ENCODE assay signal across 10 mouse cellular contexts in genomic region chr4:141248614-141248978, GRCm38 (mm10). TPM values are rescaled to one million over a fixed set of nuclear protein-coding genes. Genes with fewer than 3 reads are reported as not detected.
DNase-seq lines count a peak whose midpoint lies in the region; ATAC-seq and TF ChIP-seq lines count a peak whose summit lies in the region.
"Had no signal": no experiment of that assay in that cellular context is flagged by ENCODE, and none has a peak within 500 bp of the region (broad histone marks: within the 10 kb centered on the region; RNA-seq: fewer than 3 reads in every experiment).

No protein-coding gene starts in this region.

- no peak for TF ChIP-seq CTCF in forebrain, postnatal 0 days (IDR thresholded peaks at IDR 0.05; ENCODE audit: low read depth)

- no peak for DNase-seq in heart, postnatal 36 days
- peak; percentile 57 for DNase-seq in ZHBTc4 (ENCODE audit: low read depth, low spot score)
- DNase-seq in forebrain, postnatal 0 days, result no peak
- DNase-seq in ovary, postnatal 14 days (ENCODE audit: low spot score), result no peak
- DNase-seq in ovary, postnatal 36 days (ENCODE audit: low spot score), result no peak
- DNase-seq: layer of hippocampus, postnatal 36 days had no signal

- no peaks in the 10 kb centered on the region for H3K36me3 ChIP-seq in heart, embryonic 16.5 days (ENCODE audit: control insufficient read depth, insufficient read depth)
- H3K36me3 ChIP-seq in forebrain, postnatal 0 days (ENCODE audit: insufficient read depth), result no peaks in the 10 kb centered on the region
- H3K36me3 ChIP-seq: G1E had no signal

- no peak overlapping the region for H3K27ac ChIP-seq in heart, embryonic 16.5 days (ENCODE audit: low read length)
- no peak overlapping the region for H3K27ac ChIP-seq in forebrain, postnatal 0 days (ENCODE audit: low read depth, low read length)

- WGBS in heart, embryonic 16.5 days, result 10% methylated on average over 11 of the region's 11 CpGs
- 10% methylated on average over 11 of the region's 11 CpGs for WGBS in forebrain, postnatal 0 days

- peak overlapping the region; percentile 80 for H3K4me2 ChIP-seq in heart, embryonic 16.5 days (ENCODE audit: low read depth, low read length)
- no peak overlapping the region for H3K4me2 ChIP-seq in forebrain, postnatal 0 days (ENCODE audit: low read depth)

- H3K4me1 ChIP-seq in heart, embryonic 16.5 days (ENCODE audit: control insufficient read depth, insufficient read depth, low read length), result peaks cover 31% of the 10 kb centered on the region
- peaks cover 6% of the 10 kb centered on the region for H3K4me1 ChIP-seq in forebrain, postnatal 0 days (ENCODE audit: insufficient read depth)

- ATAC-seq in heart, embryonic 16.5 days (replicated peaks; ENCODE audit: extremely low read depth, insufficient read depth, low FRiP score), result no peak
- ATAC-seq in forebrain, postnatal 0 days, result no peak
- ATAC-seq in megakaryocyte progenitor cell, adult 5-6 weeks (replicated peaks; ENCODE audit: poor library complexity), result peak; percentile 25
- no peak for ATAC-seq in frontal cortex, adult (ENCODE audit: low TSS enrichment)

- intact Hi-C loops in heart, postnatal 36 days (cut with DNase I), result no loop called here

- peak overlapping the region; percentile 57 for H3K4me3 ChIP-seq in heart, embryonic 16.5 days (ENCODE audit: low read length)
- H3K4me3 ChIP-seq in forebrain, postnatal 0 days (ENCODE audit: low read depth, low read length), result 0 out of 2 replicates have a peak overlapping the region, but pooled peaks have one; percentile 3

- no peak overlapping the region for H3K9ac ChIP-seq in heart, embryonic 16.5 days (ENCODE audit: low read length)
- H3K9ac ChIP-seq in forebrain, postnatal 0 days, result no peak overlapping the region

- H3K27me3 ChIP-seq in heart, embryonic 16.5 days (ENCODE audit: control insufficient read depth, insufficient read depth, low read length), result peaks cover 57% of the 10 kb centered on the region
- H3K27me3 ChIP-seq in forebrain, postnatal 0 days (ENCODE audit: insufficient read depth, low read length), result peaks cover 24% of the 10 kb centered on the region

- no peaks in the 10 kb centered on the region for H3K9me3 ChIP-seq in heart, embryonic 16.5 days (replicated peaks; ENCODE audit: control insufficient read depth, low read length)
- no peaks in the 10 kb centered on the region for H3K9me3 ChIP-seq in forebrain, postnatal 0 days (ENCODE audit: low read length)

RNA-seq across cellular contexts. Expression of gene Arhgef19, which starts 9.3 kb away (rescaled TPM):
- 2.3 and 4.0 TPM in 2 replicates for polyA plus RNA-seq in heart, embryonic 16.5 days (2015; fragmentation: Nextera tagmentation; extraction: Ambion mirVana)
- 10 to 100 TPM; 22.2 to 39.7 TPM for total RNA-seq in heart, postnatal 36 days (2021)
- 0.95 and 1.6 TPM in 2 replicates for total RNA-seq in forebrain, postnatal 0 days (2014; rRNA removed)
- 0.52 and 0.90 TPM in 2 replicates for polyA plus RNA-seq in forebrain, postnatal 0 days (2015; fragmentation: Nextera tagmentation; extraction: Ambion mirVana)
- total RNA-seq in megakaryocyte progenitor cell, adult 5-6 weeks (2015), result not detected in 2 replicates
- not detected in 2 replicates for total RNA-seq in megakaryocyte progenitor cell, adult 5-6 weeks (2017)
- total RNA-seq: G1E had no signal
- polyA plus RNA-seq: G1E had no signal

RNA-seq across cellular contexts. Expression of gene Rsg1, which starts 34.8 kb away (rescaled TPM):
- polyA plus RNA-seq in heart, embryonic 16.5 days (2015; fragmentation: Nextera tagmentation; extraction: Ambion mirVana), result 2.4 and 3.6 TPM in 2 replicates
- total RNA-seq in heart, postnatal 36 days (2021), result 1 to 10 TPM in 1 of 2 experiments, under 1 TPM in 1; 0.80 to 1.1 TPM
- 4.5 and 6.9 TPM in 2 replicates for total RNA-seq in forebrain, postnatal 0 days (2014; rRNA removed)
- polyA plus RNA-seq in forebrain, postnatal 0 days (2015; fragmentation: Nextera tagmentation; extraction: Ambion mirVana), result 3.7 and 5.2 TPM in 2 replicates
- 0.73 and 1.4 TPM in 2 replicates for total RNA-seq in megakaryocyte progenitor cell, adult 5-6 weeks (2015)
- total RNA-seq in megakaryocyte progenitor cell, adult 5-6 weeks (2017), result 1.8 and 3.5 TPM in 2 replicates

RNA-seq across cellular contexts. Expression of gene Epha2, which starts 52.4 kb away (rescaled TPM):
- polyA plus RNA-seq in heart, embryonic 16.5 days (2015; fragmentation: Nextera tagmentation; extraction: Ambion mirVana), result 3.1 and 3.9 TPM in 2 replicates
- 1 to 10 TPM; 5.4 to 7.0 TPM for total RNA-seq in heart, postnatal 36 days (2021)
- 1.2 and 1.4 TPM in 2 replicates for total RNA-seq in forebrain, postnatal 0 days (2014; rRNA removed)
- polyA plus RNA-seq in forebrain, postnatal 0 days (2015; fragmentation: Nextera tagmentation; extraction: Ambion mirVana), result 0.33 and 0.39 TPM in 2 replicates
- total RNA-seq in megakaryocyte progenitor cell, adult 5-6 weeks (2015), result 0.46 and 0.49 TPM in 2 replicates
- 0.14 and 0.50 TPM in 2 replicates for total RNA-seq in megakaryocyte progenitor cell, adult 5-6 weeks (2017)
- total RNA-seq: G1E had no signal
- polyA plus RNA-seq: G1E had no signal
